Mouse (Mus musculus): ENCODE results near the gene Tarsl2.

Tarsl2 gene

DNA sequence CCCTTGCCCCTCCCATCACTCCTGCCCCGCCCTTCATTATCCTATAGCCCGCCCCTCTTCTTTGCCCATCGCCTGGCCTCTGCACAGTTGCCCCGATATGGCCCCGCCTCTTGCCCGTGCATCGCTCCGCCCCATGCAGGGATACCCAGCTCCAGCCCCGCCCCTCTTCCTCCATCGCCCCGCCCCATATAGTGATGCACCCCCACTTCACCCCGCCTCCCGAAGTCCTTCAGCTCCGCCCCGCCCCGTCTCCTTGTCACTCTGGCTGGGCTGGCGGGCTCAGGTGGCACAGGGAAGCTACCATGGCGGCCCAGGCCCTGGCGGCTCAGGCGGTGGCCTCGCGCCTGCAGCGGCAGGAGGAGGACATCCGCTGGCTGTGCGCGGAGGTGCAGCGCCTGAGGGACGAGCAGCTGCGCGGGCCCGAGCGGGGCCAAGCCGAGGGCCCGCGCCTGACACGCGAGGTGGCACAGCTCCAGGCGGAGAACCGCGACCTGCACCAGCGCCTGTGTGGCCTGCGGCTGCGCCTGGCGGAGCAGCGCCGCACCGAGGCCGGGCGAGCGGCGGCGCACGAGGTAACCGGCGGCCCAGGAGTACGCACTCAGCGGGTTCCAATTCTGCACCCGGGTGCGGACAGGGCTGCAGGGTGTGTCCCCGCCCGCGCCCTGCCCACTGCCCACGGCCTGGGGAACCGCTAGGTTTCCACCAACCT lies at the start of gene Tarsl2:
Gene Tarsl2, plus strand, starts transcription at position 256 of the 709 bp plus-strand sequence.
- DNase-seq (ENCODE audit: low spot score in 2 of 2) = peak; percentile 97 to 98

DNA sequence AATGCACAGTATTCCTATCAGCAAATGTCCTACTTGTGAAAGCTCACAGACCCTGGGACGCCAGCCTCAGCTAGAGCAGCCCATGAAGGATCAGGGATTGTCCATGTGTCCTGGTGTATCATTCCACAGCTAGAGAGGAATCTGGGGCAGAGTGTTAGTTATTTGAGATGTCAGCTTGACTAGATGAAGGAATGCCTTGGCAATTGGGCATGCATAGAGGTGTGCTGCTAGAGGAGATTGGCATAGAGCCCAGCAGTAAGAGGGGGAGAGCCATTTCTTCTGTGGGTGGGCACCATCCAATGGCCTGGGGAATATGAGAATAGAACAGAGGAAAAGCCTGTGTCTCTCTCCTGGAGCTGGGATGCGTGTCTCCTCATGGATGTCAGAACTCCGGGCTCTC lies 38.6 kb upstream of the Tarsl2 start:
- DNase-seq (ENCODE audit: low spot score in 2 of 2) = no peak

DNA sequence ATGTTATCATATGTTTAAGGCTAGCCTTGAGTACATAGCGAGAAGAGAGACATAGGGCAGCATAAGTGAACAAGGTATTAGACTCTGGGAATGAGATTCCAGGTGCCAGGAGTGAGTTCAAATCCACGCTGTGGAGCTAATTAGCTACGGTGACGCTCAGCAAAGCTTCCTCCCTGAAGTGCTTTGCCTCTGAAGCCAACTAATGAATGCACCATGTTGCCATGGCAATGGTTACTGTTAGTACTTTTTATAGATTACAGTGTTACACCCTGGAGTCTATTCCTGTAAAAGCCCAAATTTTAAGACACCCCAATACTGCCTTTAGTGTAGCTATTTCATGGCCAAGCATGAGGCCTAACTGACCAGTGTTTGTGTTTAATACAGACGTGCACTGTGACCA lies 37.7 kb upstream of the Tarsl2 start:
- DNase-seq (ENCODE audit: low spot score in 2 of 2) = no peak

DNA sequence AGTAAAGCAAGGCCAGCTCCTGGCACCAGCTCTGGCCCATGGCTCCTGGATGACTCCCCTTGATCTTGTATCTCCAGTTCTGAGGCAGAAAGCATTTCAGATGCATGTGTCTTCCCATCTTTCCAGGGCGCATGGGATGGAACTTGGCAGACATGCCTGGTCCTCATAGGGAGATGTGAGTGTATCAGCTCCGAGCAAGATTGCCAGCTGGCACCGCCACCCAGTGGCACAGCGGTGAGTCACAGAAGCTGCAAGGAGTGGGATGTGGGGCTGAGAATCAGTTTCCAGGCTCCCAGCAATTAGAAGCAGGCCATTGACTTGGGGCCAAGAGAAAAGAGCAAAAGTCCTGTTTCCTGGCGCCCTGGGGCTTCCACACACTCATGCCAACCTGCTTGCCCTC lies 34.5 kb upstream of the Tarsl2 start:
- DNase-seq (ENCODE audit: low spot score in 2 of 2) = no peak

DNA sequence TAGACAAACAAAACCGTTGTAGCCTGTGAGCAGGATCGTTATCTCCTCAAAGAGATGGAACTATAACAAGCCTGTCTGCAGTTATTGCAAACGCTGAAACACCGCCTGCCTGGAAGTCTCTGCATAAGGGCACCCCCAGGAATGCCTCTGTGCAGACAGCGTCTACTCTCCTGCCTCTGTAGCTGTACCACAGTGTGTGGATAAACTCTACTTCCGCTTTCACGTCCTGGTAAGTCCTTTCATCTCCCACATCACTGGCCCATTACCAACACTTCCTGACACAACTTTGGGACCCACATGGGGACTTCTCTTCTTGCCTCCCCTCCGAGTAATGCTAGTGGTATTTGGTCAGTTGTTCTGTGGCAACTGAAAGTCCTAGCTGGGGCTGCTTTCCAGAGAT lies 34.0 kb upstream of the Tarsl2 start:
- DNase-seq (ENCODE audit: low spot score in 2 of 2) = no peak

DNA sequence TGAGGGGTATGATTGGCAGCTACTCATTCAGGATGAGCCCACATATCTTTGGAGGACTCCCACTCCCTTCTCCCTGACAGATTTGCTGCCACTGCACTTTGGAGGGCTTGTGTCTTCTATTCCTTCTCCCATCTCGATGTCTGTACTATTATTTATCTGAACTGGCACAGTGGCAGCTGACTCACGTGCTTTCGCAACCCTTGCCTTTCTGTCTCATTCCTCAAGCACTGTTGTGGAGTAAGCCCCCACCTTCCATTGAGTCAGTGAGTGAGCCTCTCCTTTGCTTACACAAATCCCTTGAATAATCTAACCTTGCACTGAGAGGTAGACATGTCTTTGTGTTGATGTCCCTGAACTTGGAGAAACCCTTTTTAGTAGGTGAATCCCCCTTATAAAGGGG lies 33.4 kb upstream of the Tarsl2 start:
- no peak for DNase-seq (ENCODE audit: low spot score in 2 of 2)

DNA sequence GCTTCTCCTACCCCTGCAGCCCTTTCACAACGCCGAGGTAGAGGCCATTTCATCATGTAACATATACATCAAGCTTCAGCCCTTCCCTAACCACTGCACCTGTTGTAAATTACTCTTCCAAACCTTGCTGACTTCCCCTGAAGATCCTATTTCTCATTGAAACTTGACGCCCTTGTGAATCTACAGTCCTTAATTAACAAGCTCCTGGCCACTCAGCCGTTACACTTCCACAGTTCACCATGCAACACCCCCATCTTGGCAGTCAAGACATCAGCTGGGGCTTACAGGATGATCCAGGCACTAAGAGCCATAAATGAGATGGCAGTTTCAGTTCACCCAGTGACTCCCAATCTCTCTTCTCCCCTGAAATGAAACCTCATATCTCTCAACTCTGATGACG lies 31.0 kb upstream of the Tarsl2 start:
- DNase-seq (ENCODE audit: low spot score in 2 of 2) = no peak

DNA sequence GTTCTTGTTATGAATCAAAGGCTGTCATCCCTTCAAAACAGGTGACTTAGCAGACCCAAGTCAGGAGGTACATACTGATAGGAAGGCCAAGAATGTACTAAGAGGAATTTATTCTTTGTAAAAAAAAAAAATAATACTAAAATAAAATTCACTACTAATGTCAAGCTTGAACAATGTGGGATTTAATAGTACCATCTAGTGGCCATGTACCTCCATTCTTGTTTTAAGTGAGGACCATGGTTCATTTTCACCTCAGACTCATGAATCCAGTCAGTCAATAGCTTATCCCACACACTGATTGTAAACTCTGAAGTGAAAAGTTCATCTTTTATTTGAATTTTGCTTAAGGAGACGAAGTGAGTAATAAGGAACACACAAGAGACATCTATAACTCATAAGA lies 25.9 kb upstream of the Tarsl2 start:
- no peak for DNase-seq (ENCODE audit: low spot score in 2 of 2)

DNA sequence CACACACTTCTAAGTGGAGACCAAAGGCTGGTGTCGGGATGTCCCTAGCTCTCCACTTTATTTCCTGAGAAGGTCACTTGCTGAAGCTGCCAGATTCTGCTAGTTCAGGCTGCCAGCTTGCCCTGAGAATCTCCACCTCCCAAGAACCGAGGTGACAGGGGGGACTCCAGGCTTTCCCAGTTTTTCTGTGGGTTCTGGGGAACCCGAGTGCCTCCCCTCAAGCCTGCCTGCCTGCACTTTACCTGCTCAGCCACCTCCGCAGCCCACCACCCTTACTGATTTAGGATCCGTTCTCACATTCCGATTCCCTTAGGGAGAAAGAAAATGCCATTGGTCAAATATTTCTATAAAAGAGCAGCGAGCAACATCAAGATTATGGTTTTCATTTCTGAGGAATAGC lies 24.0 kb upstream of the Tarsl2 start:
- no peak for DNase-seq (ENCODE audit: low spot score in 2 of 2)

DNA sequence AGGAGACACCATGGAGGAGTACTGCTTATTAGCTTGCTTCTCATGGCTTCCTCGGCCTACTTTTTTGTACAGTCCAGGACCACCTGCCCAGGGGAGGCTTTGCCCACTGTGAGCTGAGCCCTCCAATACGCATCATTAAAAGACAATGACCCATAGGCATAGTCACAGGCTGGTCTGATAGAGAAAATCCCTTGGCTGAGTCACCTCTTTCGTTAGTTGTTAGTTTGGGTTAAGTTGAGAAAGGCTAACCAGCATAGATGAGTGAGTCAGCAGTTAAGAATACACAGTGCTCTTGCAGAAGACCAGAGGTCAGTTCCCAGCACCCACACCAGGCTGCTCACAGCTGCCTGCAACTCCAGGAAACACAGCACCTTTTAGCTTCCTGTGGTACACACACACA lies 21.4 kb upstream of the Tarsl2 start:
- DNase-seq (ENCODE audit: low spot score in 2 of 2) = no peak

DNA sequence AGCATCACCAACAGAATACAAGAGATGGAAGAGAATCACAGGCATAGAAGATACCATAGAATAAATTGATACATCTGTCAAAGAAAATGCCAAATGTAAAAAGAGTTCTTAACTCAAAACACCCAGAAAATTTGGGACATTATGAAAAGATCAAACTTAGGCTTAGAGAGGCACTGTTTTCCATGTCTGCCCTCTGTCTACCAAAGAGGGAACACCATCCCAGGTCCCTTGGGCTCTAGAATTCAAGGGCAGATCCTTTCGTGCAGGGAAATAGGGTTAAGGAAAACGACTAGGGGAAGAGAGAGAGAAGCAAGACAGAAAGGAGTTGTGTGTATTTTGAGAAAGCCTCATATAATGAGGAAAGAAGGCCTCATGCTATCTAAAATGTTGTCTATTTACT lies 19.2 kb upstream of the Tarsl2 start:
- DNase-seq (ENCODE audit: low spot score in 2 of 2) = no peak

DNA sequence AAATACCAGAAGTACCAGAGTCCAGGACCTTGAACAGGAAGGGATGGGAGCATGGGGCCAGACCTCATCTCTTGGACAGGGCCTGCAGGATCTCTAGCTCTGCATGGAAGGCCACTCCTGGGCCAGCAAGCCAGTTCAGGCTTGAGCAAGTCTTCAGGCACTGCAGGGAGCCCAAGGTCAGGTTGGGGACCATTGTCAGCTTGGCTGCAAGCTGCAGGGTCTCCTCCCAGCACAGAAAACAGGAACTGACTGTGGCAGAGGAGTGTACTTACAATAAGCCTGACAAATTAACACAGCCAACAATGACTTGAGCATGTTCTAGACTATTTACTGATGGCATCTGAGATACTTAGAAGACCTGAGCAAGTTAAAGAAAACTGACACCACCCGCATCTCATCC lies 14.9 kb upstream of the Tarsl2 start:
- no peak for DNase-seq (ENCODE audit: low spot score in 2 of 2)

DNA sequence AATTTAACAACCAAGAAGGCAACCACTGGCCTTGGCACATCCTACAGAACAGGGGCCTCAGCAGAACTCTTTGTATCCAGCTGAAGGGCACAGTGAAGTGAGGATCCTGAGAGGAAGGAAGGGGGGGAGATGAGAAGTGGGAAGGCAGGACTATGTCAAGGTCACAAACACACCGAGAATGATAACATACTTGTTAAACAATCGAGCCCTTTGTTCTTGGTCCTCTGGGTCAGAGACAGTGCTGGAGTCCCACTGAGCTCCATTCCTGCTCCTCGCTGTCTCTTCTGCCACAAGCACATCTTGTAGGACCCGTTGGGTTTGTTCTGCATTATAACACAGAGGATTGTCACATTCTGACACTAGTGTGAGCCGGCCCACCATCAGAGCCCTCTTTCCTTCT lies 14.0 kb upstream of the Tarsl2 start:
- DNase-seq (ENCODE audit: low spot score in 2 of 2) = no peak

DNA sequence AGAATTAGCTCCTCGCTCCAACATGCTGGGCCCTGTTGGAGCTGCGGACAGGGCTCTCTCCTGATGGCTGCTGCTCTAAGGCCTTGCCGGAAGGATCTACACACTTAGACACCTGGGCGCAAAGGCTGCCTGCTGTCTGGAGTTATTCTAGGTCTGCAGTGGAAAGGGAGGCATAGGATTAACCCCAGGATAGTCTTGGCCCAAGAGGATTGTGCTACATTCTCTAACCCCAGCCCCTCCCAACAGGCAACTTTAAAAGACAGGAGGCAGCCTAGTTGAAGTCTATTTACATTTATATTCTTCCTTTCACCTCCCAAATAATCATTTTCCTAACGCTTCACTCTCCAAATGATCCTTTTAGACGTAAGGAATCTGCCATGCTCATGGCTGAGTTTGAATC lies 8.9 kb upstream of the Tarsl2 start:
- no peak for DNase-seq (ENCODE audit: low spot score in 2 of 2)

DNA sequence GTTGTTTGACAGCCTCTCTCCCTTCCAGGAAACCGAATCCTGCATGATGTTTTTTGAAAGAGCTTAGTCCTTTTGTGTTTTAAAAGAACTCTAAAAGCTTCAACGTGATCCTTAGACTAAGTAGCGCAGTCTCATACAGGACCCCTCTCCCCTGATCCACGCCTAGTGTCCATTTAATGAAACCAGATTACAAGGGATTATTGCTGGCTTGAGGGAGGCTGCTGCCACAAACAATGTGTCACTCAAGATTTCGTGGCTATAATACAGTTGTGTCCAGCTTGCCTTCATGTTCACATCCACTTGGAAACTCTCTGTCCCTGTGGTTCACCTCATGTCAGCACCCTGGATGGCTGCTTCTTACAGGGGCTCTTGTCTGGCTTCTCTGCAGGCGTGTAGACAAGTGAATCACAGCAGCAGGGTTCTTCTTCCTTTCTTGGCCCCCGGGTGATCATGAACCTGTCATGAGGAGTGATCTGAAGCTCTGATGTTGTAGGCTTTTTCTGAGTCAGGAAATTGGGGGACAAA lies 8.3 kb upstream of the Tarsl2 start:
- no peak for DNase-seq (ENCODE audit: low spot score in 2 of 2)

DNA sequence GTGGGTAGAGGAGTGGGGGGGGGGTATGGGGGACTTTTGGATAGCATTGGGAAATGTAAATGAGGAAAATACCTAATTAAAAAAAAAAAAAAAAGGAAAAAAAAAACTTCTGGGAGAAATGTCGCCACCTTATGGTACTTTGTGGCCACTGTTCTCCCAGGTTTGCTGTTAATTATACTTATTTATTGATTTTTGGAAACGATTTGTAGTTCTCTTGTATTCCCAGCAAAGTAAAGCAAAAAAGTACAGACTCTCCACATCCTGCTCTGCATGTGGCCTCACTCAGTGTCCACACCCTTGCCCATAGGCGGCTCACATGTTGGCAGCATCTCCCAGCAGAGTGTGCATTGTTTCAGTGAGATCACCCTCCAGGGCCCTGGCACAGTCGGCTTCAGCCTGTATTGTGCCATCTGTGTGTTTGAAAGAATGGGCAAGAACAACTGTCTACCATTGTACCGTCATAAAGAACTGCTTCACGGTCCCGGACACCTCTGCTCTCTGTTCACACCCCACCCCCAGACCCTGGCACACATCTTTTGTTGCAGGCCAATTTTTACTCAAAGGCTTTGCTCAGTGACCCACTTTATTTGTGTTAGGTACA lies 6.4 kb upstream of the Tarsl2 start:
- no peak for DNase-seq (ENCODE audit: low spot score in 2 of 2)

DNA sequence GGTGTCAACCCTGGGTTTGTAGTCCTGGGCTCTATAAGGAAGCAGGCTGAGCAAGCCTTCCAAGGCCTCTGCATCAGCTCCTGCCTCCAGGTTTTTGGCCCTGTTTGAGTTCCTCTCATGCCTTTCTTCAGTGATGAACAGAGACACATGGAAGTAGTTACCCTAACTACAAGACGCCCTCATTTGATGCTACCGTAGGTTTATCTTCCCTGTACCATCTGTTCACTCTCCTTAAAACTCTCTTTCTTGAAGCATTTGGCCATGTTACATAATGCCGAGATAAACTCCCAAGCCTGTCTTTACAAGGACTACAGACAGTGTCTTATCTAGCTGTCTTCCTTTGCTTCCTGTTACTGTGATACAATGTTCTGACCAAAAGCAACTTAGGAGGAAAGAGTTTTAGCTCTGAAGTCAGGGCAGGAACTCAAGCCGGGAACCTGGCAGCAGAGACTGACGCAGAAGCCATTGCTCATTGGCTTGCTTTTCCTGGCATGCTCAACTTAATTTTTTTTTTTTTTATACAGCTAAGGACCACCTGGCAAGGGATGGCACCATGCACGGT lies 4.8 kb upstream of the Tarsl2 start:
- DNase-seq (ENCODE audit: low spot score in 2 of 2) = peak in 1 of 2 experiments; percentile 6

DNA sequence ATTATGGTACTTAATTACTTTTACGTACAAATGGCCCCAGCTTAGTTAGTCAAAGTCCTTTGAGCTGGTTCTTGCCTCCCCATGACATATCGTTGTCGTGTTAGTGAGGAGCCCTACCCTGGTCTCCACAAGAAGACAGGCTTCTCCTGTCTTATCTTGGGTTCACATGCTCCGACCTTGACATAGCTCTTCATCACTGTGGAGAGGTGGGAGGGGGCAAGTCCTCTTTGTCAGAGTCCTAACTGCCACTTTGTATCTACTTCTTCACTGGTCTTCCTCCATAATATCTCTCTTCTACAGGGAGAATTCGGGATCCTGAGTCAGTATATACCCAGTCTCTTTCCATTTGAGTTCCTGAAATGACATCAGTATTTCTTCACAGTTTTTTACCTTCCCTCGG lies 4.0 kb upstream of the Tarsl2 start:
- peak; percentile 28 to 55 for DNase-seq (ENCODE audit: low spot score in 2 of 2)

DNA sequence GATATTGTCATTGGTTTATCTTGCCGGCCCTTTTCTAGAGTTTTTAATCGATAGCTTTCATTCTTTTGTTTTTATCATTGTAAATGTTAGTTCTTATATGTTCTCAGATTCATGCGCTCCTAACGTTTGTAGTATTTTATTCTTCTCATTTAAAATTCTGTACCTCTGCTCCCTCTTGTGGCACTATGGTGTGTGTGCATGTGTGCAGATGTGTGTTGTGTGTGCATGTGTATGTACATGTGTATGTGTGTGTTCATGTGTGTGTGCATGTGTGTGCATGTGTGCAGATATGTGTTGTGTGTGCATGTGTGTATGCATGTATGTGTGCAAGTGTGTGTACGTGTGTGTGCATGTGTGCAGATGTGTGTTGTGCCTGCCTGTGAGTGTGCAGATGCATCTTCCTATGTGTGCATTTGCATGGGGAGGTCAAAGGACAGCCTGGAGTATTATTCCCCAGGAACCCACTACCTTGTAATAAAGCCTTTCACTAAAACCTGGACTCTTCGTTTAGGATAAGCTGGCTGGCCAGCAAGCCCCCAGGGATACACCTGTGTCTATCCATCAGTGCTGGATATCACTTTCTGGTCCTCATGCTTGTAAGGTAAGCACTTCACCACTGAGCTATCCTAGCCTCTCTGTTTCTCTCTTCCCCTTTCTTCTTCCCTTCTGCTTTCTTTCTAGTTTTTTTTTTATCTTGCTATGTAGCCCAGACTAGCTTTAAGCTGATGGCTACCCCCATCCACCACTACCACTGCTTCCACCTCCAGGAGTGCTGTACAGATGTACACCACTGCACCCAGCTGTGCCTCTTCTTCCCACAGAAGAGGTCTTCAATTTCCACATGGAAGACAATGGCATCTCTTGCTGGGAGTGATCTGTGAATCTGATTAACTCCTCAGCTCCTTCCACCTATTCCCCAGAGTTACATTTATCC lies 2.1 kb upstream of the Tarsl2 start:
- DNase-seq (ENCODE audit: low spot score in 2 of 2) = no peak

DNA sequence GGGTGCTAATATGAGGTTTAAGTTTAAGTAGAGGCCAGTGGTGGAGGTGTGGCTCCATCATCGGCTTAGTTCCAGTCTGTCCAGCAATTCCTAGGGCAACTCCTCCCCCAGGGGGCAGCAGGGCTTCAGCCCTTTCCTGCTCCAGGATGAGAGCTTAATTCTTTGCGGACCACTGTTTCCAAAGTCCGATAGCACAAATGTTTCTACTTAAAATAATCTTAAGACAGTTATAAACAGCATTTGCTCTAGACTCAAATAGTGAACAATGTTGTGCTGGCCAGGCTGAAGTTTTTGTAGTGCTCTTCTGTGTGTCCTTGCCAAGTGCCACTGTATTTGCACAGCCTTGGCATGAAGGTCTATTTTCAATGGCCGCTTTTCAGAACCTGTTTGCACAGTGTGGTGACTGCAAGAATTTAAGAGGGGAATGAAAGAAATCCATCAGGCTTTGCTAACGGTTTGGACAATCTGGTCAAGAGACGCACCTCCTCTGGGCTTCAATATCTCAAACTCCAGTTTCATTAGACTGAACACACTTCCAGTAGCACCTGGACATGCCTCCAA lies 757 bp upstream of the Tarsl2 start:
- no peak for DNase-seq (ENCODE audit: low spot score in 2 of 2)

DNA sequence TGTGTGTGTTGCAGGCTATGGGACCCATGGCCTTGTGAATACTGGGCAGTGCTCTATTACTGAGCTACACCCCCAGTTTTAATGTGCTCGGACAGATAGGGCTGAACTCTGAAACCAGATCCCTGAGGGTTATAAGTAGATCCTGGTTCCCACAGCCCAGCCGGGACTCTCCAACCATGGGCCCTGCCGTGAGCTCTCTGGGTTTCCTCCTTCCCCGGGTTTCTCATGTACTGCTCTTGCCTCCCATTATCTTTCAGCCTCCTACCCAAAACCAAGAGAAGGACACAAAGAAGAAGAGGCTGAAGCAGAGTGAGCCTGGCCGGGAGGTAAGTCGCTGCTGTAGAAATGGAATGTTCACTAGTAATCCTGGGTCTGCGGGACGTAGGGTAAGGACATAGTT lies 1.3 kb downstream of the Tarsl2 start:
- no peak for DNase-seq (ENCODE audit: low spot score in 2 of 2)

DNA sequence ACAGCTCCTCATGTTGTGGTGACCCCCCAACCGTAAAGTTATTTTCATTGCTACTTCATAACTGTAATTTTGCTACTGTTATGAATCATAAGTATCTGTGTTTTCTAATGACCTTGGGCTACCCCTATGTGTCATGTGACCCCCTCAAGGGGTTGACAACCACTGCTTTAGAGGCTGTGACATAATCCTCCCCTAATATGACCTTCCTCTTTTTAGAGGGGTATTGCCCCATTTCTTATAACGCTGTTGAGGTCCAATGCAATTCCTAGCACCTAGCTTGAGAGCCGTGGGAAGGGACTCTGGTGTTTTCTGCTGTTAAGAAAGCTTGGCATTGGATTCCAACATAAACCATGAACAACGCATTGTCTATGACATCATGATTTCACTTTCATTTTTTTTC lies 6.0 kb downstream of the Tarsl2 start:
- no peak for DNase-seq (ENCODE audit: low spot score in 2 of 2)
